ENCODE assay signal across 16 mouse cellular contexts in genomic region chr12:10525934-10526333, GRCm38 (mm10).
"Had no signal": no experiment of that assay in that cellular context is flagged by ENCODE, and none has a peak within 500 bp of the region (broad histone marks: within the 10 kb centered on the region; RNA-seq: fewer than 3 reads in every experiment).

No protein-coding gene starts in this region.

- H3K9me3 ChIP-seq: liver, embryonic 13.5 days; liver, embryonic 15.5 days; lung, embryonic 15.5 days; megakaryocyte, embryonic 14.5 days; midbrain, embryonic 13.5 days; midbrain, embryonic 15.5 days; neural tube, embryonic 12.5 days; stomach, embryonic 15.5 days had no signal

- H3K36me3 ChIP-seq: liver, embryonic 13.5 days; liver, embryonic 15.5 days; lung, embryonic 15.5 days; midbrain, embryonic 13.5 days; midbrain, embryonic 15.5 days; neural tube, embryonic 12.5 days; stomach, embryonic 15.5 days had no signal

- H3K27ac ChIP-seq: liver, embryonic 13.5 days; liver, embryonic 15.5 days; lung, embryonic 15.5 days; macrophage; midbrain, embryonic 13.5 days; midbrain, embryonic 15.5 days; neural tube, embryonic 12.5 days; stomach, embryonic 15.5 days; stomach, postnatal 0 days had no signal

- H3K9ac ChIP-seq: liver, embryonic 13.5 days; liver, embryonic 15.5 days; liver, postnatal 0 days; lung, embryonic 15.5 days; midbrain, embryonic 13.5 days; midbrain, embryonic 15.5 days; neural tube, embryonic 12.5 days; stomach, embryonic 15.5 days had no signal

- H3K4me3 ChIP-seq: liver, embryonic 13.5 days; liver, embryonic 15.5 days; lung, embryonic 15.5 days; megakaryocyte, embryonic 14.5 days; midbrain, embryonic 13.5 days; midbrain, embryonic 15.5 days; neural tube, embryonic 12.5 days; stomach, embryonic 15.5 days had no signal

- H3K4me2 ChIP-seq: liver, embryonic 13.5 days; liver, embryonic 15.5 days; lung, embryonic 15.5 days; midbrain, embryonic 11.5 days; midbrain, embryonic 13.5 days; midbrain, embryonic 15.5 days; neural tube, embryonic 12.5 days; stomach, embryonic 15.5 days had no signal

- DNase-seq: liver, embryonic 13.5 days; liver, postnatal 0 days; right cerebral cortex, postnatal 14 days; thymus, adult 2 months; thymus, postnatal 25 days; thymus, postnatal 4 days had no signal

- H3K27me3 ChIP-seq: liver, embryonic 13.5 days; liver, embryonic 15.5 days; lung, embryonic 15.5 days; megakaryocyte, embryonic 14.5 days; midbrain, embryonic 13.5 days; midbrain, embryonic 15.5 days; neural tube, embryonic 12.5 days; stomach, embryonic 15.5 days had no signal

- ATAC-seq: liver, postnatal 0 days; midbrain, embryonic 13.5 days; midbrain, embryonic 15.5 days had no signal

- H3K4me1 ChIP-seq: liver, embryonic 13.5 days; liver, embryonic 15.5 days; megakaryocyte, embryonic 14.5 days; midbrain, embryonic 13.5 days; midbrain, embryonic 15.5 days; neural tube, embryonic 12.5 days; stomach, embryonic 15.5 days had no signal
